Mouse (Mus musculus) ovary, adult 18-20 months (tissue): Measurements from ENCODE around the gene Wnt16.
A peak's percentile ranks its signal among the peaks of the same experiment; 100 is the strongest.
"Not testable (repeated sequence)": the region's sequence is repeated elsewhere in the genome, so short reads cannot be mapped to it uniquely, and the experiment has no call there.

Experiments
- DNase-seq: peaks from one replicate; pipeline ENCODE4 v3.0.0; 2022; ENCODE audit warnings: low spot score, mixed read lengths

The Wnt16 gene

DNA sequence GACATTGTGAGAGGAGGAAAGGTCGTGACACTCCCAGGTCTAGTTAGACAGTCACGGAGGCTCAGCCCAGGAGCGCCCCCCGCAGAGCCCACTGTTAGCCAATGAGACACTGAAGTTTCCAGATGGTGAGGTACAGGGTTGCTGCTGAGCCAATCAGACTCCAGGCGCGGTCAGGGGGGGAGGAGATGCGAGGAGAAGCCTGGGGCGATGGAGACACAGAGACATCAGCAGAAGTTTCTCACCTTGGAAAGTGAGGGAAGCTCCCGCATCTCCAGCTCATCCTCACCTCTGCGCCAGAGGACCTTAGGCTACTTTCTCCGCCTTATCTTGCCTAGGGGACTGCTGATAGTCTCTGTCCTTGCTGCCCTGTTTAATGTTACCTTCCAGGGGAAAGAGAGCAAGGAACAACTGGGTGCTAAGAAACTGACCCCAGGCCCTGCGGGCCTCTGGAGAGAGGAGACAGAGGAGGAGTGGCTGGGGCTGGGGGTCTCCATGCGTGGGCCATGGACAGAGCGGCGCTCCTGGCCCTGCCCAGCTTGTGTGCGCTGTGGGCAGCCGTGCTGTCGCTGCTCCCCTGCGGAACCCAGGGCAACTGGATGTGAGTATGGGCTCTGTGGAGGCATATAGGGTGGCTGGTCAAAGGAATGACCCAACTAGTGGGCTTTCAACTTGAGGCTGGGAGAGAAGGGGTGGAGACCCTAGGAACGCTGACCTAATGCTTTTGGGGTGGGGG, at the start of gene Wnt16:
TSS of gene Wnt16 (plus strand) at position 224 of the 733 bp plus-strand sequence.
- DNase-seq: peak; percentile 27

DNA sequence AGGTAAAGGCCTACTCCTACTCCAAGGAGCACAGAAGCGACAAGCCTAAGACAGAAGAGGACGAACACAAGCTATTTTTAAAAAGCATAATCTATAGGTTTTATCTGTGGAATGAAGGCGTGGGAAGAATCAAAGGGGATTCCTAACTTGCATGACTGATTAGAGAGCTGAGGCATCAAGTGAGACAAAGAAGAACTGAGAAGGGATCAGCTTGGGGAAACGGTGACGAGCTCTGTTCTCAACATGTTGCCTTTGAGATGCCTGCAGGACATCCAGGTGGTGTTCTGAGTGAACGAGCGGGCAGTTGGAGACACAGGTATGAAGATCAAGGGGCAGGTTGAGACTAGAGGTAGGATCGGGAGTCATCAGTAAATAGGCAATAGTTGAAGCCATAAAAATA, 44.7 kb upstream of the Wnt16 start:
- no peak for DNase-seq

DNA sequence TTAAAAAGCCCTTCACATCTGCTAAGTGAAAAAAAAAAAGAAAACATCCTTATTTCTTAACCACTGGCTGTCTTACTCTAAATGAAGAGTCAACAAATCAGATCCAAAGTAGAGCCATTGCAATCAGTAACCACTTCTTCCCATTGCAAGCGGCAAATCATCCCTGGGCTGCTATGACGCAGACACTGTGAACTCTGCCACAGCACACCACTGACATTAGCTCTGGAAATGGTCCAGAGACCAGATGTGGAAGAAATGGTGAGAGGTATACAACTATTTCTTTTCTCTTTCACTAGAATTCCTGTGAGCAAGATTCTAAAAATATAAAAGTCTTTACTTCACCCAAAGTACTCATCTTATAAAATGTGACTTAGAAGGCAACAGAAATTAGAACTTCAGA, 41.3 kb upstream of the Wnt16 start:
- no peak for DNase-seq

DNA sequence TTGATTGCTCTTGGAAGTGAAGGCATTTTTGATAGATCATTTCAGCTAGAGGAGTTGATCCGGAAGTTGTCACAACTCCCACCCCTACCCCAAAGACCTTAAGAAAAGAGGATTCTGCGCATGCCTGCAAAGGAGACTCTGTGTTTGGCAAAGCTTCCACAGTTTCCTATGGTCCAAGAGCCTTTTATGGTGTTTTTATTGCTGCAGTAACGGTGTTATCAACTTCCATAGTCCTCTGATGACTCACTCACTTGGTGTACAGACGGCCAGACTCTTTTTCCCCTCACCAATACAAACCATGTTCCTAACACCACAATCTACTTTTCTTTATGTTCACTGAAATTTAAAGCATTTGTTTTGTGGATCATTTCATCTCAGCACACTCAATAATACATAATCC, 29.2 kb upstream of the Wnt16 start:
- DNase-seq: no peak

DNA sequence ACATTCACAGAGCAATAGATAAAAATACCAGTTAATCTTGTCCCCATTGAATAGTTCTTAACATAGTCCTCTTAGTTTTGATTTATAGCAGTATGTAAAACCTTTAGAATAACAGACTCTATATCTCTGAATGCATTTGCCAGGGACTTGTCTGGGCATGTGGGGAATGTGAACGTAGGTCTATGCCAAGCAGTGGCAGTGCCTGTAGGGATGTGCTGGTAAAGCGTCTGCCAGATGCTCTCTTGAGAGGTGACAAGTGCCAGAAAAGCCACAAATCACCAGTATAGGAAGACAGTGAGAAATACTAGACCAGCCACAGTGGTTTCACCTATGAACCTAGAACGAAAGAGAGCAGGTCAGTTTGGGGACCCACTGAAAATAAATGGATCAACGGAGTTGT, 25.5 kb upstream of the Wnt16 start:
- no peak for DNase-seq

DNA sequence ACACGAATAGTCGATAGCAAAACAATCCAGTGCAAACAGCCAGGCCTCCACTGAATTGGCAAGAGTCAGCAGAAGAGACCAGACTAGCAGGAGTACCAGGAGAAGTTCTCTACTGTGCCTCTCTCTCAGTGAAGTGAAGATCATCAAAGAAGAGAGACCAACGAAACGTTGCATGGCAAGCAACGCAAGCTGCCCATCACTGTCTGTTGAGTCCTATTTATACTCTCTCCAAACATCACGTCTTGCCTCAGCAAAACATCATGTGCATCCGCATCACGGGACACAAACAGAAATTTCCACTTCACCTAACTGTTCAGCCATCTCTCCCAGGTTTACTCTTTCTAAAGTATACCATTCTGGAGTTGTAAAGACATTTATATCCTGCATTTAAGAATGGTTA, 23.9 kb upstream of the Wnt16 start:
- DNase-seq: not testable (repeated sequence)

DNA sequence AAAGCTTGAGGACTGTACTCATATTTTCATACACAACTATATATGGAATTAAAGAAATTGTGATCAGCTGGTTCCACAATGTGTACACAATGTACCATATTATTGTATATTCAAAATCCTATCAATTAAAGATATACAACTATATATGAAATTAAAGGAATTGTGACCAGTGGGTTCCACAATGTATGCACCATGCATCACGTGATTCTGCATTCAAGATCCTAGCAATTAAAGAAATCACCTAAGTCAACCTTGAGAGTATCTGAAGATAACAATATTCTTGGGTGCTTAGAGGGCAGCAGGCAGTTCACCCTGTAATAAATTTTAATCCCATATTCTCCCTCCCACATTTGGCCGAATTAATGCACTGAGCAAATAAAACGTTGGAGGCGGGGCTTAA, 22.0 kb upstream of the Wnt16 start:
- no peak for DNase-seq

DNA sequence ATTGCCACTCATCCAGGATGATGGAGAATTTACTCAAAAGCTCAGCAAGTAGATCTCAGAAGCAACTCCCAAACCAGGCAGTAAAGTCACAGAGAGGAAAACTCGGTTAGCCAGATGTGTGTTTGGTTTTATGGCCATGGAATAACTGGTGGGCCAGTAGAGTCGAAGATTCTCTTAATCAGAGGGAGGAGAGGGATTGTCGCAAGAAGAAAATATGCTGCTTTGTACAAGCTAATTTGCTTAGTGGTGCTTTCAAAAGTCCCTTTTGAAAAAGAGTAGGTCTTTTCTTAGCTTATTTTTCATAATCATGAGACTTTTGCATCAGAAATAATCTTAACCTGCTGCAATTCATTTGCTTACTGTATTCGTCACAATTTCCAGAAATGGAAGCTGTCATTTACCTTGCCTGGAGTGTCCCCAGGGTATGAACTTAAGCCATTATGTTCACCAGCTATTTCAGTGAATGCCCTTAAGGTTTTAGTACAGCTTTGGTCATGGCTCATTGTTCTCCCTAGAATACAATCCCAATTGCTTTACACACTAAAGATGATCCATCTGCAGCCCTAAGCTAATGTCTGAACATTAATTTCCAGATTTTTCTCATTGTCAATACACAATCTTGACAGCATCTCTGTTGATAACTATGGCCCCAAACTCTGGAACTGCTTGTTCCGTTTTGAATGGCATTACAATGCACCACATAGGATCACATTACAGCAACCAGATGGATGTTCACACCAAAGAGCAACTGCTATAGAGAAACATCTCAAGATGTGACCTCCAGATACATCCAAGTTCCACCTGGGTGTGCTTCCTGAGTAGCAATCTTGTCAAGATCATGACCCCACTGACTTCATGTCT, 20.0 kb upstream of the Wnt16 start:
- no peak for DNase-seq

DNA sequence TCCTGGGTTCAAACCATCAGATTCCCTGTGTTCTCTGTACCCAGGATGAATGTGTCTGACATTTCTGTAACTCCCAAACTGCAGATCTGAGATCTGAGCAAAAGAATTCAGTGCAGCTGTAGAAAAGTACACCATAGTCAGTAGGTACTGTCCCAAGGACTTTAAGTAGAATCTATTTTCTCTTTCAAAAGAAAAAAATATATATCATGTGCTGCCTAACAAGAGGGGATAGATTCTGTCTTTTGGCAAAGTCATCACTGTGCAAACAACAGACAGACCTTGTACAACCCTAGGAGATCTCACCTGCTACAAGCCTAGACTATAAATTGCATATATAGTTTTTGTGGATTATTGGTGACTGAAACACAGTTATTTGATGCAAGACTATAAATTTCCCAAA, 19.4 kb upstream of the Wnt16 start:
- DNase-seq: no peak

DNA sequence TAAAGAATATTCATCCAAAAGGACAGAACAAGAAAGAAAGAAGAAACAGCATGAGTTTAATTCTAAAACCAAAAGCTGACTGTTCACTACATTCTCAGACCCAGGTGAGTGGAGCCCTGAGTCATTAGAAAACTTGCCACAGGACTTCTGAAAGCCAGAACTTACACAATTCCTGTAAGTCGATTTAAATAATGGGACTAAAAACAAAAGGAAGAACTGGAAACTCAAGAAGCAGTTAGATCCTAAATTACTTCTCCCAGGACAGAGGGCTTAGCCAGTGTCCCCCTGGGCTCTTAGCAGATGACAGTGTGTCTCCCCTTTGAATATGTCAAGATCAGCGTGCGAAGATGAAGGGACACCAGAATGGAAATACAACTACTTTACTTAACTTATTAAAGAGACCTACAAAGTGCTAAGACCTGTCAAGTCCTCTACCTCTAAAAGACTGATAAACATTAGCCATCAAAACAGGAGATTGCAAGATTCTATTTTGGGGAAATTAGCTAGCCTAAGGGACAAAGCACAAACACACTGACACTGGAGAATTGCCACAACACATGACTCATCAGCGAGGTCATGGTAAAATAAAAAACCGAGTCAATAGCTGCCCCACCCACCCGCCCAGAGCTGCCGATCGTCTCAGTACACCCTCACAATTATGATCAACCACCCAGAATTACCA, 18.0 kb upstream of the Wnt16 start:
- peak; percentile 23 for DNase-seq

DNA sequence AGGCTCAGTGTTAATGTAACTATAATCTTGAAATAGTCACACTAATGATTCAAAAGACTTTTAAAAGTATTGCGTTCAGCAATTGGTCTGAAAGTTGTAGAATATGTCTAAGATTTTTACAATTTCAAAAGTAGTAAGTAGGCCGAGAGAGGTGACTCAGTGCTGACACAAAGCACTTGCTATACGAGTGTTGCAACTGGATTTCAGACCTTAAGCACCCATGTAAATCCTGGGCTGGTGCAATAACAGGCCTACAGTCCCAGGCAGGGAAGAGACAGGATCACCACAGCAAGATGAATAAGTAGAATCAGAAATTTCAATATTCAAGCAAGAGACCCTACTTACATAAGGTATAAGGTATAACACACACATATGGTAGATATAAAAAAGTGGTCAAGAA, 10.1 kb upstream of the Wnt16 start:
- DNase-seq: no peak

DNA sequence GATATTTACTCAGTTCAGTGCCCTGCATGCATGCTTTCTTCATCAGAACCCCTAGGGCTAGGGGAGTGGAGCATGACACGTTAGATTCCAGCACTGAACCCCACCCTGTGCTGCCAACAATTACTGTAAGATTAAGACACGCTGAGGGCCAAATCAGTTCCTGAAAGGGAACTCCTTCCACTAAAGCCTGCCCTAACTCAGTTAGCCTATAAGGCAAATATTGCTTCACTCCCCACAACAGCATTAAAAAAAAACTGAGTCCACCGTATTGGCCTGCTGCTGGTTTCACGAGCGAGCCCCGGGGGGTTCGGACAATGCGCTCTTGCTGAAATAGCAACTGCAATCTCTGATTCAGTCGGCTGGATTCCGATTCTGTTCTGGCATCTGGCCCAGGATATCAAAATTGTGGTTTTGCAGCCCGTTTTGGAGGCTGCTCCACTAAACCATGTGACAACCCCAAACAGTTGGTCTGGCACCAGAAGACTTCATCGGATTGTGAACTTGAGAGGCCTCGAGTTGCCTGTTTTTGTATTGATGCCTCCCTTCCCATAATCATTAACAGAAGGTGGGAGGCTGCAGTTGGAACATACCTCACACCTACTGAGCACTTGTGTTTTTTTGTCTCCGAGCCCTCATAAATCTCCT, 7.7 kb upstream of the Wnt16 start:
- DNase-seq: peak; percentile 71

DNA sequence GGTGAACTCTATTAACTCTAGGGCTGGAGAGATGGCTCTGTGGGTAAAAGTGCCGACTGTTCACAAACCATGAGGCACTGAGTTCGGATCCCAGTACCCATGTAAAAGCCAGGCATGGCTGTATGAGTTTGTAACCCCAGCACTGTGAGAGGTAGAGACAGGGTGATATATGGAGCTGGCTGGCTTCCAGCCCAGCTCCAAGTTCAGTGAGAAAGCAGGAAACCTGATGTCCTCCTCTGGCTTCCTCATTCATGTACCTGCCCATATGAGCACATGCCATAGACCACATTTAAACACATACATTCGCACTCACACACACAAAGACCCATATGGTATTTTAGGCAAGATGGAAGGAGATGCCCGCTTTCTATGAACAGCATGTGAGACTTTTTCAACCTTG, 5.6 kb upstream of the Wnt16 start:
- DNase-seq: no peak

DNA sequence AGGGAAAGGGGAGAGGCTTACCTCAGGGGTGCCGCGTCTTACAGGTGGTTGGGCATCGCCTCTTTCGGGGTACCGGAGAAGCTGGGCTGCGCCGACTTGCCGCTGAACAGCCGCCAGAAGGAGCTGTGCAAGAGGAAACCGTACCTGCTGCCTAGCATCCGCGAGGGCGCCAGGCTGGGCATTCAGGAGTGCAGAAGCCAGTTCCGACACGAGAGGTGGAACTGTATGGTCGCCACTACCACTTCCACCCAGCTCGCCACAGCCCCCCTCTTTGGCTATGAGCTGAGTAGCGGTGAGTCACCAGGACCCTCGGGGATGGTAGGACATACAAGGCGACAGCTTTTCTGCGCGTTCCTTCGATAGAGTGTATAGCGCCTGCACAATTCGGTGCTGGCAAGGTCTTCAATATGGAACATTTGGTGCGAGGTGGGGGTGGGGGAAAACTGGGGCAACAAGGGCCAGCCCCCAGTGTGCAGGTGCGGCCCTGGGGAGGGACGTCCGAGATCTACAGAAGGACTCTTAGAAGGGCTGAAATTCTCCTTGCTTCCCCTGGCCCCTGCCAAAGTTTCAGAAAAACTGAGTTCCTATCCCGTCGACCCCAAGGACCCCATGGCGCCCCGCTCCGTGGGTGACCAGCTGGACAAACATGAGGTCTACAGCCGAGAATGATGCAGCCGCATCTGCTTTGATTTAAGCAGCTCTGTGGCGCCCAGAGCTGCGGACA, 872 bp downstream of the Wnt16 start:
- no peak for DNase-seq

DNA sequence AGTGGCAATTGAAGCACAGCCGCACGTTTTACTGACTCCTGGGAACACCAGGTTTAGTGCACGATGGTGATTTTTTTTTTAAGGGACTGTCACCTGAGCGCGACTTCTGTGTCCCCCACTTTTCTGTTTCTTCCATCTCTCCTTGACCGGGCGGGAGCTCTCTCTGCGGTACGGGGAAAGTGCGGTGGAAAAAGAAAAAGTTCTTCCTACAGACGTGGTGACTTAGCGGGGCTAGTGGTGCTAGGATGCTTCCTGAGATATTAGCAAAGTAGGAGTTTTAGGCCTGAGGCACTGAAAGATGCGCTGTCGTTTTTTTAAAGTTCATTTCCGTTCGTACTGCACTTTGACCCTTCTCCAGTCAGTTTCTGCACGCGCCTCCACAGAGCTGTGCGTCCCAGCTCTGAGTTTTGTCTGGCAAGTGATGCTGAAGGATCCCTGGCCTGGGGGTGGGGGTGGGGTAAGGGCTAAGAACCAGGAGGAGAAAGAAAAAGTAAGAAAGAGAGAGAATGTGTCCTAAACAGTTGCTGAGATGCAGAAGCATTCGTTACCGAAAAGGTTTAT, 1.5 kb downstream of the Wnt16 start:
- DNase-seq: no peak

DNA sequence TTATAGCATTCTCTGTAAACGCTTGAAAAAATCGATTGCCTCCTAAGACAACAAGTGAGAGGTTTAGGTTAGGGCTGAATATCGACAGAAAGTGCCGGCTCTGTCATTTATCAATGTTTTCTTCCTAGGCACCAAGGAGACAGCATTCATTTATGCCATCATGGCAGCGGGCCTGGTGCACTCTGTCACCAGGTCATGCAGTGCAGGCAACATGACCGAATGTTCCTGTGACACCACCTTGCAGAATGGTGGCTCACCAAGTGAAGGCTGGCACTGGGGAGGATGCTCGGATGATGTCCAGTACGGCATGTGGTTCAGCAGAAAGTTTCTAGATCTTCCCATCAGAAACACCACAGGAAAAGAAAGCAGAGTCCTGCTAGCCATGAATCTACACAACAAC, 2.8 kb downstream of the Wnt16 start:
- DNase-seq: no peak

DNA sequence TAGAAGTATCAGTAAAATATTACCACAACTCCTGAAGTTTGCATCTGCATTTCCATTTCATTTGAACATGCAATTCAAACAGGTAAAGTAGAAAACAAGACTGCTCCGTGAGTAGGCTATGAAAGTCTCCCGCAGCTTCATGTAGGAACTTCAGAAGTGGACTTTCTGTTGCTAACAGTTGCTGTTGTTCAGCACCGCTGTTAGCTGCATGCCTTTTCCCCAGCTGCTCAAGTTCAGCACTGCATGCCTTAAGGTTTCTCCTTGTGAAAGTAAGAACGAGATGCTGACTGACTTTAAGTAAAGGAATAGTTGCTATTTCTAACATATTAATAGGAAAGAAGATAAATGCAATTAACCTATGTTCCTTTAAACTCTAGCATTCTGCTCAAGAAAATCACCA, 4.0 kb downstream of the Wnt16 start:
- DNase-seq: no peak

DNA sequence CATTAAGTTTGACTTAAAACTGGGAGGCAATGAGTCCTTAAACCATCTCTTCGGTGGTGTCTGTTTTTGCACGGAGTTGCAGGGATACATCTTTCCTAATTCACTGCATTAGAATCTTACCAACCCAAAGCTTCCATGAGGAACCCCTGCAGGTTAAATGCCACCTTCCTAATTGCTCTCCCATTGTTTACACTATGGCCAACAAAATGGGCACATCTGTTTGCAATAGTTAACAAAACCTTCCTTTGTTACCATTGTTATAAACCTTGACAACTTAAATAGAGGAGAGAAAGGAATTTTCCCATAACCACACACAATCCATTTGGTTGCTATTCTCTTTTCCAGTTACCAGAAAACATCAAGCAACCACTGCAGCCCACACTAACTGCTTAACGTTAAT, 5.9 kb downstream of the Wnt16 start:
- no peak for DNase-seq

DNA sequence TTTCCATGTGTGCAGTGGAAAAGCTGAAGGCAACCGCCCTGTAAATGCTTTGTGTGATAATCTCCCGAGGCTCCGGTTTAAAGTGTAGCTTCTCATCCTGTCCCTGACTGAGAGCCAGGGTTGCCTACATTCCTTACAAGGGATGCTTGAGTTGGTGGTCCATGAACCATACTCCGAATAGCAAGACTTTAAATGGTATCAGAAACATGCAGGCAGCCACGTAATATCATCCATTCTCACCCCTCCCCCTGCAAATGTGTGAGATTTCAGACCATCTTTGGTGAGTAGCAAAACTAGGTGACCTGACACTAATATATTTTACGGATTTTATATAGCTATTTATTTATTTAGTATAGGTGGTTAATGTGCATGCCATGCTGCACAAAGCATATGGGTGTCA, 9.0 kb downstream of the Wnt16 start:
- no peak for DNase-seq

DNA sequence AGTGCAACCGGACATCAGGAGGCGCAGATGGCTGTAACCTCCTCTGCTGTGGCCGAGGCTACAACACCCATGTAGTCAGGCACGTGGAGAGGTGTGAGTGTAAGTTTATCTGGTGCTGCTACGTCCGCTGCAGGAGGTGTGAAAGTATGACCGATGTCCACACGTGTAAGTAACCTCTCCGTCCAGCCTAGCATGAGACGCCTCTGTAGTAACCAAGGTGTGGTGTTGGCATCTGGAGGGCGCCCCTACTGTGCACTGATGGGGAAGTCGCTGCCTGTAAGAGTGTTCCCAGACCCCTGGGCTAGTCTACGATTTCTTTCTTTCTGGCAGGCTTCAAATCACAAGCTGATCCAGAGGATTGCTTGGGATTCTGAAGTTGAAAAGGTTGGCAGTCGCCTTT, 10.0 kb downstream of the Wnt16 start:
- no peak for DNase-seq

DNA sequence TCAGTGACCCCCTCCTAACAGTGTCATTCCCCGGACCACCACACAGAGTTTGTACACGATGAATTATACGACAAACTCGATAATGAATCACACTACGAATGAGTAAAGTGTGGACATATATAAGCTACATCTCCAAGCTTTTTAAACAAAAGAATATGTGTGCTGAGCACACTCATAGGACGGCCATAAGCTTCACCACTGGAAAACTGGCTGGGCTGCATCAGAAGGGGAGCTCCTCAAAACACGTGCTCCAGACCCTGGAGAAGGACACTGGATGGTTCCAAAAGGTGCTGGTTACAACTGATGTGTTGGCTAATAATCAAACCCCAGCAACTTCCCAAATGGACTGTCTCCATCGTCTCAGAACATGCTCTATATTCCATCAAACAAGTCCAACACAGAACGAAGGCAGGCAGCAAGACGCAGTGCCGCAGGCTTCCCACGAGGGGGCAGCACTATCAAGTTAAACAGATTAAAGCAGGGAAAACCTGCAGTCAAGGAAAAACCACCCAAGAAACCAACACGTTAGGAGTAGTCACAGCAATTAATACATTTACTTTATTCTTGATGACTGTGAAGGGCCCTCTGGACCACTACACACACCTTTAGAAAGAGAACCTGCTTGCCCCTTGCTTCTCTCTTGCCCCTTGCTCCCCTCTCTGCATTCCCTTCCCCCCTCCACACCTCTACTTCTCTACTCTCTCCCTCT, 37.5 kb downstream of the Wnt16 start:
- DNase-seq: no peak
